Mouse (Mus musculus) lung, adult 2 months (tissue): ENCODE results near the gene Jmjd1c.

Source experiments
- CTCF ChIP-seq: fragments of 200-500 bp; IDR thresholded peaks from 2 replicates; pipeline ENCODE4 v1.5.1; 2011; ENCODE audit warnings: mild to moderate bottlenecking, low read length, control low read depth; ENCODE audit not compliant: insufficient read depth
- POLR2A ChIP-seq: fragments of 200-500 bp; IDR thresholded peaks from 2 replicates; pipeline ENCODE4 v1.6.1; 2011; ENCODE audit warnings: low read depth, mild to moderate bottlenecking, control low read depth, low read length, borderline replicate concordance; ENCODE audit errors: extremely low read depth

DNA sequence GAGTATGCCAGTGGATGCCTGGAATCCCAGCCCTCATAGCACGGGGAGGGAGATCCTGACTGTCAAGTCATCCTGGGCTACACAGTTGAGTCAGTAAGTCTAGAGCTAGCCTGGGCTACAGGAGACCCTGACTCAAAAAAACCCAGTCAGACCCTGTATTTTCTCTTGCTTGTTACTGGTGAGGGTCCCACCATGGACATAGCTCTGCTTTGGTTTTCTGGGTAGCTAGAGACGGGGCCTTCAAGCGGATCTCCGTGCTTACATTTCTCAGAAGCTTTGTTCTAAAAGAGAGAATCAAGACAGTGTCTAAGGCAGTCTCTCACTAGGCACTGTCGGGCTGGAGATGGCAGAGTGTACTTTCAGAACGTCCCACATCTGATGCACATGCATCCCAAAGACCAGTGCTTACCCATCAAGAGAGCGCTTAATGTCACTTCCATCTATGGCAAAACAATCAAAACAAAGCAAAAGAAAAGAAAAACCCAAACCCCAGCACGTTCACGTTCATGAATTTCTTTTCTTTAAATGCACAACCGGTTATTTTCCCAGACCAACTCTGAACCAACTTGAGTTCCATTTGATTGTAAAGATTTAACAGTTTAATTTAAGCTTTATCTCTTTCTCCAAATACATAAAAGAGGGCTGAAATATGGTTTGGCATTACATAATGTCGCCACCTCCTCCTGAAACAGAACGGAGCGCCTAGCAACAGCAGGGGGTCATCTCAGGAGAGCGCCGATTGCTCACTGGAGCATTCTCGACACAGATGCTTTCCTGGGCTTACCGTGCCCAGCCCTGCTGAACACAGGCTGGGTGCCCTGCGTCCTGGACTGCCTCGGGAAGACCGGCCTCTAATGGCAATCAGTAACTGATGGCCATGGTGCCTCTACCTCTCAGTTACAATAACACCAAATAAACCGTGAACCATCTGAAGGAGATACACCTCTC lies 19.7 kb upstream of the Jmjd1c start:
- TF ChIP-seq POLR2A (no peak), CTCF (no peak)
